8 mouse cellular contexts compared by ENCODE assay signal in the genomic region with DNA sequence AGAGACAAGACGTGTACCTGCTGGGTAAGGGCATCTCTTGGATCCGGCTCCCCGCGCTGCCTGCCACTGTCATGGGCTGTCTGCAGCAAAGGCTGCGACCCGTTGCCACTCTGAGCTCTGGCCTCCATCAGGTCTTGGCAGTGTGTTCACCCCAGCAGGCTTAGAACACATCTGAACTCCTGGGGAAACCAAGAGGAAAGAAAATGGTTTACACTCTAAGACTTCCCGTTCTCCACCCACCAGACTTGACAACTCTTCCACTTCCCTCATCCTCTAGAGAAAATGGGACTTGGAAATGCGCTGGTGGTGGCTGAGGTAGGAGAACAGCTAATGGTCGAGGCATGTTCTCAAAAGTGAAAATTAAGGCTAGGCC. TPM values are rescaled to one million over a fixed set of nuclear protein-coding genes. Genes with fewer than 3 reads are reported as not detected.
DNase-seq lines count a peak whose midpoint lies in the region; ATAC-seq and TF ChIP-seq lines count a peak whose summit lies in the region.

No protein-coding gene starts in this region.

- peak overlapping the region; percentile 88 for H3K9ac ChIP-seq in embryonic facial prominence, embryonic 15.5 days
- H3K9ac ChIP-seq in hindbrain, embryonic 16.5 days (ENCODE audit: low read depth, low read length): peak overlapping the region; percentile 60
- peak overlapping the region; percentile 98 for H3K9ac ChIP-seq in limb, embryonic 14.5 days (ENCODE audit: low read depth, low read length, severe bottlenecking)

- H3K27ac ChIP-seq in embryonic facial prominence, embryonic 15.5 days (replicated peaks): peak overlapping the region; percentile 60; the same call in 1 of the 2 replicates
- peak overlapping the region; percentile 55 for H3K27ac ChIP-seq in hindbrain, embryonic 16.5 days (ENCODE audit: low read depth, low read length)
- peak overlapping the region; percentile 98 for H3K27ac ChIP-seq in limb, embryonic 14.5 days (replicated peaks; ENCODE audit: low read depth, low read length)
- no peak overlapping the region for H3K27ac ChIP-seq in olfactory bulb, adult 2 months (ENCODE audit: insufficient read depth, low read depth, low read length)

- DNase-seq in kidney, adult 11 months: peak; percentile 19
- DNase-seq in kidney, postnatal 4 days: no peak
- DNase-seq in Muller cell, postnatal 12 days (ENCODE audit: inconsistent ontology term): peak; percentile 67
- no peak for DNase-seq in limb, embryonic 14.5 days (ENCODE audit: low spot score)
- no peak for DNase-seq in thymus, postnatal 25 days

- peak overlapping the region; percentile 95 for H3K4me2 ChIP-seq in embryonic facial prominence, embryonic 15.5 days (replicated peaks)
- H3K4me2 ChIP-seq in hindbrain, embryonic 16.5 days (ENCODE audit: low read length): peak overlapping the region; percentile 91
- H3K4me2 ChIP-seq in limb, embryonic 14.5 days (replicated peaks; ENCODE audit: low read depth, low read length, severe bottlenecking): peak overlapping the region; percentile 89

- H3K4me3 ChIP-seq in embryonic facial prominence, embryonic 15.5 days (replicated peaks): peak overlapping the region; percentile 80
- peak overlapping the region; percentile 78 for H3K4me3 ChIP-seq in hindbrain, embryonic 16.5 days (ENCODE audit: low read length)
- H3K4me3 ChIP-seq in limb, embryonic 14.5 days (replicated peaks; ENCODE audit: low read length): peak overlapping the region; percentile 91
- peak overlapping the region; percentile 32 for H3K4me3 ChIP-seq in olfactory bulb, adult 2 months (ENCODE audit: insufficient read depth, low read depth, low read length)

- H3K4me1 ChIP-seq in embryonic facial prominence, embryonic 15.5 days: peaks cover 31% of the 10 kb centered on the region
- peaks cover 8% of the 10 kb centered on the region for H3K4me1 ChIP-seq in hindbrain, embryonic 16.5 days (ENCODE audit: control insufficient read depth, insufficient read depth, low read depth, low read length)
- H3K4me1 ChIP-seq in limb, embryonic 14.5 days (ENCODE audit: control insufficient read depth, insufficient read depth, low read length): 0 out of 2 replicates have a peak, but pooled peaks cover 14% of the 10 kb centered on the region
- H3K4me1 ChIP-seq in olfactory bulb, adult 2 months (ENCODE audit: control insufficient read depth, insufficient read depth, low read length): peaks cover 9% of the 10 kb centered on the region

- H3K27me3 ChIP-seq in embryonic facial prominence, embryonic 15.5 days: no peaks in the 10 kb centered on the region
- H3K27me3 ChIP-seq in hindbrain, embryonic 16.5 days (replicated peaks; ENCODE audit: control insufficient read depth, insufficient read depth, low read length): no peaks in the 10 kb centered on the region
- H3K27me3 ChIP-seq in limb, embryonic 14.5 days (ENCODE audit: control insufficient read depth, insufficient read depth, low read length): no peaks in the 10 kb centered on the region

- H3K36me3 ChIP-seq in embryonic facial prominence, embryonic 15.5 days: no peaks in the 10 kb centered on the region
- no peaks in the 10 kb centered on the region for H3K36me3 ChIP-seq in hindbrain, embryonic 16.5 days (ENCODE audit: control insufficient read depth, insufficient read depth, low read length)
- H3K36me3 ChIP-seq in limb, embryonic 14.5 days (ENCODE audit: control insufficient read depth, insufficient read depth, low read length): peaks cover 29% of the 10 kb centered on the region

- H3K9me3 ChIP-seq in embryonic facial prominence, embryonic 15.5 days (replicated peaks): no peaks in the 10 kb centered on the region
- no peaks in the 10 kb centered on the region for H3K9me3 ChIP-seq in hindbrain, embryonic 16.5 days (ENCODE audit: control insufficient read depth, low read length)
- no peaks in the 10 kb centered on the region for H3K9me3 ChIP-seq in limb, embryonic 14.5 days (ENCODE audit: control insufficient read depth, low read length)

- 19% methylated on average over 9 of the region's 9 CpGs for WGBS in embryonic facial prominence, embryonic 15.5 days
- 15% methylated on average over 9 of the region's 9 CpGs for WGBS in hindbrain, embryonic 16.5 days
- 16% methylated on average over 9 of the region's 9 CpGs for WGBS in limb, embryonic 14.5 days
- 45% methylated on average over 9 of the region's 9 CpGs for WGBS in olfactory bulb, adult 2 months

- TF ChIP-seq CTCF in olfactory bulb, adult 2 months (IDR thresholded peaks at IDR 0.05; ENCODE audit: insufficient read depth, low read depth, low read length): no peak

- no peak for ATAC-seq in embryonic facial prominence, embryonic 15.5 days (ENCODE audit: insufficient number of reproducible peaks, low FRiP score, low TSS enrichment, low read depth)
- ATAC-seq in hindbrain, embryonic 16.5 days: no peak
- no peak for ATAC-seq in limb, embryonic 14.5 days (ENCODE audit: low FRiP score, low read depth)

- no peak for TF ChIP-seq POLR2A in limb, embryonic 14.5 days (IDR thresholded peaks at IDR 0.05; ENCODE audit: borderline replicate concordance, extremely low read depth, insufficient read depth, insufficient read length)
- no peak for TF ChIP-seq POLR2A in olfactory bulb, adult 2 months (IDR thresholded peaks at IDR 0.05; ENCODE audit: insufficient read depth, low read depth, low read length)

RNA-seq across cellular contexts. Expression of gene Spry2, which starts 3.0 kb away (rescaled TPM):
- 53.2 and 53.7 TPM in 2 replicates for polyA plus RNA-seq in embryonic facial prominence, embryonic 15.5 days (2015; fragmentation: Nextera tagmentation; extraction: Ambion mirVana)
- polyA plus RNA-seq in hindbrain, embryonic 16.5 days (2015; fragmentation: Nextera tagmentation; extraction: Ambion mirVana): 34.1 and 35.0 TPM in 2 replicates
- polyA plus RNA-seq in limb, embryonic 14.5 days (2012; rRNA removed): 35.6 and 43.7 TPM in 2 replicates
- 75.9 and 80.1 TPM in 2 replicates for polyA plus RNA-seq in limb, embryonic 14.5 days (2014; fragmentation: Nextera tagmentation; extraction: Ambion mirVana)
- polyA plus RNA-seq in olfactory bulb, adult 2 months (2012; ENCODE audit: insufficient read depth, insufficient read length, low replicate concordance, missing spikeins): not detected in 2 replicates

Comparison
In these comparisons a context has a peak if more than half of its experiments do, and no peak if none do; other contexts are left out.
1. DNase-seq: peak in kidney, adult 11 months (single experiment) and Muller cell, postnatal 12 days (single experiment); none in kidney, postnatal 4 days (0 of 2), limb, embryonic 14.5 days (single experiment) and thymus, postnatal 25 days (single experiment).
2. H3K4me3 ChIP-seq: peak in every context shown above with its lines; median percentile 91 in limb, embryonic 14.5 days; 80 in embryonic facial prominence, embryonic 15.5 days; 78 in hindbrain, embryonic 16.5 days; 32 in olfactory bulb, adult 2 months.
3. Peak in every context shown above with its lines, with median percentiles within 50 percentile points of each other: H3K4me2 ChIP-seq and H3K9ac ChIP-seq.